Mouse (Mus musculus): Measurements from ENCODE around the gene Rab8b.
"Not testable (repeated sequence)": the region's sequence is repeated elsewhere in the genome, so short reads cannot be mapped to it uniquely, and the experiment has no call there.

Rab8b gene

GRCm38 (mm10) chr9:66887301-66887902 lies 32.1 kb downstream of the Rab8b start:
- DNase-seq (ENCODE audit: low spot score in 2 of 2) = no peak

GRCm38 (mm10) chr9:66886818-66887217 lies 32.7 kb downstream of the Rab8b start:
- no peak for DNase-seq (ENCODE audit: low spot score in 2 of 2)

GRCm38 (mm10) chr9:66886366-66886765 lies 33.1 kb downstream of the Rab8b start:
- DNase-seq (ENCODE audit: low spot score in 2 of 2) = no peak

GRCm38 (mm10) chr9:66884609-66885008 lies 34.9 kb downstream of the Rab8b start:
- no peak for DNase-seq (ENCODE audit: low spot score in 2 of 2)

- no peak for DNase-seq (ENCODE audit: low spot score in 2 of 2)
Measured at GRCm38 (mm10) chr9:66883500-66883899, 36.0 kb downstream of the Rab8b start.

- no peak for DNase-seq (ENCODE audit: low spot score in 2 of 2)
Measured at GRCm38 (mm10) chr9:66882406-66882821, 37.1 kb downstream of the Rab8b start.

DNA sequence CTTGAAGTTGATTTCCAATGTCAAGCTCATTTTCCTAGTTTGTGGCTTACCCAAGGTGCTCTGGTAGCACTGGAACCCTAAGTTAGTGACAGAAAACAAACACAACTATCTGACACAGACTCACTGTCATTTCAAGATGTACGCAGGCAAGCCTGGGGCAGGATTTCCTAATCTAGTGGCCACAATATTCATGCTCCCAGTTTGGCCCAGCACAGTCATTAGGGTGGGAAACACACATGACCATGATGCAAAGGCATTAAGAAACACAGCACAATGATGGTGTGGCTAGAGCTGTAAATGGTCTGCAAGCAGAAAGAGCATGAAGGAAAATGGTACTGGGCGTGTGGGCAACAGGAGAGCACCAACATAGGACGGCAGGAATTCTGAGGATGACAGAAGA lies 37.6 kb downstream of the Rab8b start:
- DNase-seq (ENCODE audit: low spot score in 2 of 2) = no peak

- no peak for DNase-seq (ENCODE audit: low spot score in 2 of 2)
Measured at GRCm38 (mm10) chr9:66880752-66881151, 38.7 kb downstream of the Rab8b start.

DNA sequence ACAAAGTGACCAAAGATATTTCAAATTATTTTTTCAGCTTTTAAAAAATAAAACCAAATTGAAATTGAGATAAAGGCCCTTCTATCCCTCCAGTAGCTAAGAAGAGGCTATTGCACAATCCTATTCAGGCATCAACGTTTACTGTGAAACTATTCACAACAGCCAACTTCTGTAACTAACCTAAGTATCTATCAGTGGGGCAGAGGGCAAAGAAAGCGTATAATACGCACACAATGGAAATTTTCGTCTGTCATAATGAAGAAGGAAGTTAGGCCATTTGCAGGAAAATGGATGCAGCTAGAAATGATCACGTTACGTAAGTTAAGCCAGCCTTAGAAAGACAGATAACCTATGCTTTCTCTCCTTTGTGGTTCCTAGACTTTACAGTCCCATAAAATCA lies 40.0 kb downstream of the Rab8b start:
- DNase-seq (ENCODE audit: low spot score in 2 of 2) = no peak

GRCm38 (mm10) chr9:66878899-66879298 lies 40.6 kb downstream of the Rab8b start:
- DNase-seq (ENCODE audit: low spot score in 2 of 2) = no peak

GRCm38 (mm10) chr9:66876577-66876976 lies 42.9 kb downstream of the Rab8b start:
- no peak for DNase-seq (ENCODE audit: low spot score in 2 of 2)

DNA sequence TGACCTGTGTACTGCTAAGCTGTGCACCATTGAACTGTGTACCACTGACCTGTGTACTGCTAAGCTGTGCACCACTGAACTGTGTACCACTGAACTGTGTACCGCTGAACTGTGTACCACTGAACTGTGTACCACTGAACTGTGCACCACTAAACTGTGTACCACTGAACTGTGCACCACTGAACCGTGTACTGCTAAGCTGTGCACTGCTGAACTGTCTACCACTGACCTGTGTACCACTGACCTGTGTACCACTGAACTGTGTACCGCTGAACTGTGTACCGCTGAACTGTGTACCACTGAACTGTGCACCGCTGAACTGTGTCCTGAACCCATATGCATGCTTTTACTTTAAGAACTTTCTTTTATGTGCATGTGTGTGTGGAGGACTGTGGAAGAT lies 45.2 kb downstream of the Rab8b start:
- DNase-seq (ENCODE audit: low spot score in 2 of 2) = no peak

- no peak for DNase-seq (ENCODE audit: low spot score in 2 of 2)
Measured at GRCm38 (mm10) chr9:66873531-66873930, 46.0 kb downstream of the Rab8b start.

GRCm38 (mm10) chr9:66873009-66873408 lies 46.5 kb downstream of the Rab8b start:
- not testable (repeated sequence) for DNase-seq (ENCODE audit: low spot score in 2 of 2)

- peak in 1 of 2 experiments; percentile 55 for DNase-seq (ENCODE audit: low spot score in 2 of 2)
Measured at GRCm38 (mm10) chr9:66872015-66872727, 47.3 kb downstream of the Rab8b start.

DNA sequence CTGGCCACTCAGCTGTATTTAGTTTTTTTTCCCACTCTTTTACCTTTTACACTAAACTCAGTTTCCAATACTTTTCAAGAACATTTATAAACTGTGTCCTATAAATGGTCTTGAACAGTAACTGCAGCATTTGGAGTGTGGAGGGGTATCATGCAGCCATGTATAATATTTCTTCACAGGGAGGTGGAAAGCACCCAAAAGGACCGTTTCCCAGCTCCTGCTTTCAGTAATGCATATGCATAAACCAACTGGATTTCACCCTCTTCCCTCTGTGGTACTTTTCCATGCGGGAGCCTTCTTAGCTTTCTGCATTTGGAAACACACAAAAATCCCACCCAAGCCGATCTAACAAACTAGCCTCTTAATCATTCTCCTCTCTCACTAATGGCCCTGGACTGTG lies 54.8 kb downstream of the Rab8b start:
- DNase-seq (ENCODE audit: low spot score in 2 of 2) = no peak

GRCm38 (mm10) chr9:66863456-66863855 lies 56.0 kb downstream of the Rab8b start:
- no peak for DNase-seq (ENCODE audit: low spot score in 2 of 2)

- no peak for DNase-seq (ENCODE audit: low spot score in 2 of 2)
Measured at GRCm38 (mm10) chr9:66862202-66862601, 57.3 kb downstream of the Rab8b start.

DNA sequence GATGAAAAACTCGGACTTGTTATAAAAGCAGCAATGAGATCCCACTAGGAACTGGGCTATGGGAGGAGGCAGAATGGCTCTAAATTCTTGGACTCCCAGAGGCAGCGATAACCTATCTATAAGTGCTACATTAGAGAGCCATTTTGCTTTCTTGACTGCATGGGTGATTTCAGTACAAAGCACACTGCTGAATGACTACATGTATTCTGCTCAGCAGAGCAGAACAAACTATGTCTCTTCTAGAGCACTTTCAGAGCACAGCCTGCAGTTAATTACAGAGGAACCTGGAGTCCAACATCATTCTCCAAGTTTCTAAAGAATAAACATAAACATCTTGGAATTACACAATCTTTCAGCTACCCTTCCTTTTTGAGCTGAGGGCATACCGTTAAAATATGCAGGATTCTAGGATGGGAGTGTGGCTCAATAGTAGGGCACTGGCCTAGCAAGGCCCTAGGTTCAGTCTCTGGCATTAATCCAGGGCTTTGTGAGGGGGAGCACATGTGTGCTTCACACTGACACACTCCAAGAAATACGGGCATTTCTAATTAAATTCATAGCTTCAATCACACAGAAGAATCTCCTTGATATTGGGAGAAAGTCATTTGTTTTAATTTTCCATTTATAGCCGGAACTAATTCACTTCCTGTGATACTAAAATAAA lies 58.3 kb downstream of the Rab8b start:
- DNase-seq (ENCODE audit: low spot score in 2 of 2) = no peak

- DNase-seq (ENCODE audit: low spot score in 2 of 2) = no peak
Measured at GRCm38 (mm10) chr9:66859523-66859922, 60.0 kb downstream of the Rab8b start.

GRCm38 (mm10) chr9:66855865-66856264 lies 63.6 kb downstream of the Rab8b start:
- DNase-seq (ENCODE audit: low spot score in 2 of 2) = no peak

DNA sequence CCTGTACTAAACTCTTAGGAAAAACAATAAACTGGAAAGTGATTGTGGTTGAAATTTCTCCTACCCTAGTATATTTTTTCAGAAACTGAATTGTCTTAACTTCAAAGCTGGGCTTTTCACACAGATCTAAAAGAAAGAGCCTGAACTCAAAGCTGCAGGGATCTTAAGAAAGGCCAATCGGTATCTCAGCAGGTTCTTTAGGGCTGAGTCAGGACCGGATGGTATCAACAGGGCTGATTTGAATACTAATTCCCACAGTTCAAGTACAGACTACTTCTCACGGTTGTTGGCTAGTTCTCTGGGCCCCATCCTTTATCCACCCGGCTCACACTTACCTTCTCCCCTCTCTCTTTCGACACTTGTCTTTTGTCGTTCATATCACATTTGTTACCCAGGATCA lies 66.9 kb downstream of the Rab8b start:
- no peak for DNase-seq (ENCODE audit: low spot score in 2 of 2)

DNA sequence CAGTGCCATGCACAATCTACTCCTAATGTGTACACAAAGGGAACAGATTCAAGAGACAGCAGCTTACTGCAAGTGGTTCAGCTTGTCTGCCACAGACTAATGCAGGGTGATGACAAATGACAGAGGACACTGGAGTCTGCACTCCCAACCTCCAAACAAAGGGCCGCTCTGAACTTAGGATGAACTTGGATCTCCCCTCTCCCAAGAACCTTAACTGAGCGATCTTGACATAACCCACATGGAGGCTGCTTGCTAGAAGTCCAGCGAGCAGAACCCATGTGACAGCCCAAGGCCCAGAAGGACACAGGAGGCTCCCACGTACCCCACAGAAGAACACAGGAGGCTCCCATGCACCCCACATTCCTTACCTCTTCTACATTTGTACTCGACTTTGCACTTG lies 68.5 kb downstream of the Rab8b start:
- DNase-seq (ENCODE audit: low spot score in 2 of 2) = no peak
